Comparison of ENCODE assay signal across 12 mouse cellular contexts in the genomic region with DNA sequence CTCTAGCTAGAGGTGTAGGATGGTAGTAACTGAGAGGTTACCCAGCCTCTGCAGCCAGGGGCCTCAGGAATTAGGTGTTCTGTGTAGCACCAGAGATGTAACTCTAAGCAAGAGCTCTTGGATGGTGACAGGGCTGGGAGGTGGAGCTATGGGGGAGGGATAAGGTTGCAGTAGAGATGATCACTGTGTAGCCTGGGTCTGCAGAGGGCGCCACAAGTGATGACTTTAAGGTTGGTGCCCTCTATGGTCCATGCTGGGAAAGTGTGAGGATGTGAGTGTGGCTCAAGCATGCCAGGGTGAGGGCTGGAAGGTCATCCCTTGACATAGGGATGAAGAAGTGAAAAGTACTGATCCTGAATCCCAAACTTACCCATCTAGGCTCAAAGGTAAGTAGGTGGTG. TPM values are rescaled to one million over a fixed set of nuclear protein-coding genes. Genes with fewer than 3 reads are reported as not detected.
DNase-seq lines count a peak whose midpoint lies in the region; ATAC-seq and TF ChIP-seq lines count a peak whose summit lies in the region.
"Had no signal": no experiment of that assay in that cellular context is flagged by ENCODE, and none has a peak within 500 bp of the region (broad histone marks: within the 10 kb centered on the region; RNA-seq: fewer than 3 reads in every experiment).

No protein-coding gene starts in this region.

- TF ChIP-seq CTCF in gastrocnemius, adult 2 months (IDR thresholded peaks at IDR 0.05) = no peak

- intact Hi-C loops in gastrocnemius, adult 2 months (cut with DNase I) = no loop called here

- H3K27ac ChIP-seq in gastrocnemius, adult 2 months = no peak overlapping the region
- H3K27ac ChIP-seq: limb, embryonic 13.5 days had no signal

- peak; percentile 35 for DNase-seq in lung, postnatal 36 days
- DNase-seq in lung, adult 18-20 months = no peak
- DNase-seq in MN1 (ENCODE audit: low spot score) = peak; percentile 7
- peak; percentile 31 for DNase-seq in thymus, postnatal 25 days
- no peak for DNase-seq in gastrocnemius, adult 2 months
- DNase-seq in frontal cortex, postnatal 14 days (ENCODE audit: low spot score in 2 of 2) = no peak
- DNase-seq: adrenal gland, postnatal 25 days; kidney, adult 9 months had no signal

- H3K4me3 ChIP-seq in gastrocnemius, adult 2 months = no peak overlapping the region
- H3K4me3 ChIP-seq: erythroblast, embryonic 14.5 days; limb, embryonic 13.5 days had no signal

- ATAC-seq in hematopoietic stem cell, adult 5-6 weeks (replicated peaks in 1 of 2; ENCODE audit: insufficient read depth in 1 of 2, low FRiP score in 2 of 2, low TSS enrichment in 1 of 2, low read depth in 1 of 2, poor library complexity in 2 of 2, severe bottlenecking in 2 of 2) = peak; percentile 46 to 69; a peak in 3 of 4 replicates

RNA-seq across cellular contexts. Expression of a gene that starts 11.8 kb away (rescaled TPM):
- 10.0 and 10.3 TPM in 2 replicates for total RNA-seq in hematopoietic stem cell, adult 5-6 weeks (2017)
- 1 to 10 TPM; 1.3 to 1.7 TPM for total RNA-seq in gastrocnemius, adult 2 months (2021)

RNA-seq across cellular contexts. Expression of a gene that starts 20.1 kb away (rescaled TPM):
- total RNA-seq in hematopoietic stem cell, adult 5-6 weeks (2017) = not detected in 2 replicates
- not detected for total RNA-seq in gastrocnemius, adult 2 months (2021)
- total RNA-seq: adrenal gland, postnatal 25 days; layer of hippocampus, adult 8-10 months had no signal

RNA-seq across cellular contexts. Expression of a gene that starts 44.0 kb away (rescaled TPM):
- total RNA-seq in hematopoietic stem cell, adult 5-6 weeks (2017) = 25.9 and 29.0 TPM in 2 replicates
- total RNA-seq in gastrocnemius, adult 2 months (2021) = under 1 TPM; 0.10 to 0.11 TPM

Comparison
In these comparisons a context has a peak if more than half of its experiments do, and no peak if none do; other contexts are left out.
1. DNase-seq: peak in lung, postnatal 36 days (single experiment), MN1 (single experiment) and thymus, postnatal 25 days (single experiment); none in lung, adult 18-20 months (0 of 2), gastrocnemius, adult 2 months (single experiment) and frontal cortex, postnatal 14 days (0 of 2).
2. RNA of a gene that starts 44.0 kb away (total RNA-seq): 25.9 to 29.0 TPM in hematopoietic stem cell, adult 5-6 weeks; 0.10 to 0.11 TPM in gastrocnemius, adult 2 months; every median in the first group is over 10 times any median in the second.